Comparison of ENCODE assay signal across 11 mouse cellular contexts in the genomic region with DNA sequence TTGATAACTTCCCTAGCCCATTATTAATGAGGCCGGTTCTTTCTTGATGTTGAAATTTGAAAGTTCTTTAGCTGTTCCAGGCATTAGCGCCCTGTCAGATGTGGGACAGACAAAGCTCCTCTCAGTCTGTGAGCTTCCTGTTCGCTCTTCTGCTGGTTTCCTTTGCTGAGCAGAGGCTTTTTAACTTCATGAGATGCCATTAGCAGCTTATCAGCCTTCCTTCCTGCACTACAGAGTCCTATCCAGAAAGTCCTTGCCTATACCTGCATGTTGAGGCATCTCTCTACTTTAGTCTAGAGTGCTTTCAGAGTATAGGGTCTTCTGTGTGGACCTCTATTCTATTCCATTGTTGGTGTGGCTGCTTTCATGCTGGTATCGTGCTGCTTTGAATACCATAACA.
"Had no signal": no experiment of that assay in that cellular context is flagged by ENCODE, and none has a peak within 500 bp of the region (broad histone marks: within the 10 kb centered on the region; RNA-seq: fewer than 3 reads in every experiment).

No protein-coding gene starts in this region.

- H3K9me3 ChIP-seq: limb, embryonic 15.5 days; liver, embryonic 12.5 days; midbrain, embryonic 15.5 days; neural tube, embryonic 13.5 days; stomach, embryonic 15.5 days had no signal

- H3K4me1 ChIP-seq: liver, embryonic 12.5 days; stomach, embryonic 15.5 days had no signal

- ATAC-seq: liver, embryonic 12.5 days; midbrain, embryonic 15.5 days had no signal

- DNase-seq: kidney, adult 18-20 months; kidney, postnatal 10 days; lung, postnatal 10 days; lung, postnatal 4 days; thymus, adult 2 months had no signal

- H3K36me3 ChIP-seq: limb, embryonic 15.5 days; liver, embryonic 12.5 days; midbrain, embryonic 15.5 days; neural tube, embryonic 13.5 days; stomach, embryonic 15.5 days had no signal

- H3K4me3 ChIP-seq: left cerebral cortex, adult 2 months; limb, embryonic 15.5 days; liver, embryonic 12.5 days; midbrain, embryonic 15.5 days; neural tube, embryonic 13.5 days; stomach, embryonic 15.5 days had no signal

- H3K27ac ChIP-seq: left cerebral cortex, adult 2 months; limb, embryonic 15.5 days; liver, embryonic 12.5 days; midbrain, embryonic 15.5 days; neural tube, embryonic 13.5 days; stomach, embryonic 15.5 days had no signal

- H3K27me3 ChIP-seq: limb, embryonic 15.5 days; liver, embryonic 12.5 days; midbrain, embryonic 15.5 days; neural tube, embryonic 13.5 days; stomach, embryonic 15.5 days had no signal
